ENCODE assay signal across 34 mouse cellular contexts in genomic region chr11:49308547-49308946, GRCm38 (mm10). TPM values are rescaled to one million over a fixed set of nuclear protein-coding genes. Genes with fewer than 3 reads are reported as not detected.
"Had no signal": no experiment of that assay in that cellular context is flagged by ENCODE, and none has a peak within 500 bp of the region (broad histone marks: within the 10 kb centered on the region; RNA-seq: fewer than 3 reads in every experiment).

No protein-coding gene starts in this region.

RNA-seq across cellular contexts. Expression of gene Olfr10, which starts 4.0 kb away (rescaled TPM):
- total RNA-seq: common myeloid progenitor, adult 5-6 weeks; gastrocnemius, adult 18-20 months; gastrocnemius, adult 2 months; gastrocnemius, adult 8-10 months; gastrocnemius, postnatal 10 days; gastrocnemius, postnatal 14 days; gastrocnemius, postnatal 25 days; gastrocnemius, postnatal 36 days; gastrocnemius, postnatal 4 days; granulocyte monocyte progenitor cell, adult 5-6 weeks; heart, adult 18-20 months; heart, adult 2 months; heart, adult 8-10 months had no signal
- polyA plus RNA-seq: cortical plate, adult 2 months; embryonic facial prominence, embryonic 10.5 days; embryonic facial prominence, embryonic 11.5 days; embryonic facial prominence, embryonic 12.5 days; embryonic facial prominence, embryonic 13.5 days; embryonic facial prominence, embryonic 14.5 days; embryonic facial prominence, embryonic 15.5 days; erythroblast, embryonic 14.5 days; forebrain, embryonic 10.5 days; forebrain, embryonic 11.5 days; forebrain, embryonic 12.5 days; forebrain, embryonic 13.5 days; forebrain, embryonic 14.5 days; forebrain, embryonic 15.5 days; forebrain, embryonic 16.5 days; forebrain, postnatal 0 days; frontal cortex, adult 2 months; gonadal fat pad, adult 2 months; heart, adult 2 months; heart, embryonic 10.5 days; heart, embryonic 11.5 days; heart, embryonic 12.5 days had no signal

RNA-seq across cellular contexts. Expression of gene Olfr1391, which starts 14.0 kb away (rescaled TPM):
- total RNA-seq: common myeloid progenitor, adult 5-6 weeks; forebrain, postnatal 0 days; gastrocnemius, adult 18-20 months; gastrocnemius, adult 2 months; gastrocnemius, adult 8-10 months; gastrocnemius, postnatal 10 days; gastrocnemius, postnatal 14 days; gastrocnemius, postnatal 25 days; gastrocnemius, postnatal 36 days; gastrocnemius, postnatal 4 days; granulocyte monocyte progenitor cell, adult 5-6 weeks; heart, adult 18-20 months; heart, adult 2 months; heart, adult 8-10 months had no signal
- polyA plus RNA-seq: cortical plate, adult 2 months; embryonic facial prominence, embryonic 10.5 days; embryonic facial prominence, embryonic 11.5 days; embryonic facial prominence, embryonic 12.5 days; embryonic facial prominence, embryonic 13.5 days; embryonic facial prominence, embryonic 14.5 days; erythroblast, embryonic 14.5 days; forebrain, embryonic 10.5 days; forebrain, embryonic 11.5 days; forebrain, embryonic 12.5 days; forebrain, embryonic 13.5 days; forebrain, embryonic 14.5 days; forebrain, embryonic 15.5 days; forebrain, embryonic 16.5 days; forebrain, postnatal 0 days; frontal cortex, adult 2 months; gonadal fat pad, adult 2 months; heart, adult 2 months; heart, embryonic 10.5 days; heart, embryonic 11.5 days; heart, embryonic 12.5 days had no signal

RNA-seq across cellular contexts. Expression of gene Olfr1392, which starts 23.5 kb away (rescaled TPM):
- total RNA-seq: common myeloid progenitor, adult 5-6 weeks; gastrocnemius, adult 18-20 months; gastrocnemius, adult 2 months; gastrocnemius, adult 8-10 months; gastrocnemius, postnatal 10 days; gastrocnemius, postnatal 14 days; gastrocnemius, postnatal 25 days; gastrocnemius, postnatal 36 days; gastrocnemius, postnatal 4 days; granulocyte monocyte progenitor cell, adult 5-6 weeks; heart, adult 18-20 months; heart, adult 2 months; heart, adult 8-10 months had no signal
- polyA plus RNA-seq: embryonic facial prominence, embryonic 11.5 days; embryonic facial prominence, embryonic 12.5 days; embryonic facial prominence, embryonic 13.5 days; embryonic facial prominence, embryonic 15.5 days; erythroblast, embryonic 14.5 days; forebrain, embryonic 10.5 days; forebrain, embryonic 11.5 days; forebrain, embryonic 12.5 days; forebrain, embryonic 13.5 days; forebrain, embryonic 14.5 days; forebrain, embryonic 15.5 days; forebrain, embryonic 16.5 days; heart, embryonic 10.5 days; heart, embryonic 11.5 days; heart, embryonic 12.5 days had no signal

RNA-seq across cellular contexts. Expression of gene Olfr1390, which starts 26.4 kb away (rescaled TPM):
- total RNA-seq: common myeloid progenitor, adult 5-6 weeks; forebrain, postnatal 0 days; gastrocnemius, adult 18-20 months; gastrocnemius, adult 2 months; gastrocnemius, adult 8-10 months; gastrocnemius, postnatal 10 days; gastrocnemius, postnatal 14 days; gastrocnemius, postnatal 25 days; gastrocnemius, postnatal 36 days; gastrocnemius, postnatal 4 days; granulocyte monocyte progenitor cell, adult 5-6 weeks; heart, adult 18-20 months; heart, adult 2 months; heart, adult 8-10 months had no signal
- polyA plus RNA-seq: cortical plate, adult 2 months; embryonic facial prominence, embryonic 10.5 days; embryonic facial prominence, embryonic 11.5 days; embryonic facial prominence, embryonic 12.5 days; embryonic facial prominence, embryonic 13.5 days; embryonic facial prominence, embryonic 14.5 days; embryonic facial prominence, embryonic 15.5 days; erythroblast, embryonic 14.5 days; forebrain, embryonic 10.5 days; forebrain, embryonic 11.5 days; forebrain, embryonic 12.5 days; forebrain, embryonic 13.5 days; forebrain, embryonic 14.5 days; forebrain, embryonic 15.5 days; forebrain, embryonic 16.5 days; forebrain, postnatal 0 days; frontal cortex, adult 2 months; gonadal fat pad, adult 2 months; heart, adult 2 months; heart, embryonic 10.5 days; heart, embryonic 11.5 days; heart, embryonic 12.5 days had no signal

RNA-seq across cellular contexts. Expression of gene Olfr1393, which starts 30.4 kb away (rescaled TPM):
- total RNA-seq: common myeloid progenitor, adult 5-6 weeks; gastrocnemius, adult 2 months; gastrocnemius, adult 8-10 months; gastrocnemius, postnatal 36 days; granulocyte monocyte progenitor cell, adult 5-6 weeks had no signal
- polyA plus RNA-seq: embryonic facial prominence, embryonic 10.5 days; embryonic facial prominence, embryonic 11.5 days; embryonic facial prominence, embryonic 13.5 days; erythroblast, embryonic 14.5 days; forebrain, embryonic 11.5 days; forebrain, embryonic 14.5 days; forebrain, embryonic 15.5 days; forebrain, embryonic 16.5 days; heart, embryonic 10.5 days; heart, embryonic 11.5 days had no signal
